In the genomic region with DNA sequence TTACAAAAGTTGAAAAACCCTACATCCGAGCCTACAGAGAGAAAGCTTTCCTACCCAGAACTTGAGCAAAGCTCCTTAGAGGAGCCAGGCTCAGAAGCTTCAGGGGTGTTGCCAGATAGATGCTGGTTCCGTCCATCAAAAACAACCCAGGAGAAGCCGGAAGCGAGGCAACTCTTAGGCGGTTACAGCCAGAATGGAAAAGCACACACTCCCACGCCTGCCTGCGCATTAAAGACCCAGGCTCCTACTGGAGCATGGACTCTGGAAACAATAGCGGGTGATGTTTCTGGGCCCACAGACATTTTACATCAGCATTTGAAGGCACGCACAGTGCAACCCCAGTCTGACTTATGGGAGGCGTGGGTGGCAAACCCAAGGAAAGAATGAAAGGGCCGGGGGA, we compare ENCODE assay signal across 21 mouse cellular contexts. TPM values are rescaled to one million over a fixed set of nuclear protein-coding genes. Genes with fewer than 3 reads are reported as not detected.
DNase-seq lines count a peak whose midpoint lies in the region; ATAC-seq lines count a peak whose summit lies in the region.
"Had no signal": no experiment of that assay in that cellular context is flagged by ENCODE, and none has a peak within 500 bp of the region (broad histone marks: within the 10 kb centered on the region; RNA-seq: fewer than 3 reads in every experiment).

No protein-coding gene starts in this region.

- no peak overlapping the region for H3K4me3 ChIP-seq in kidney, embryonic 14.5 days (ENCODE audit: low read length)
- H3K4me3 ChIP-seq in intestine, embryonic 16.5 days (ENCODE audit: low read length): no peak overlapping the region
- no peak overlapping the region for H3K4me3 ChIP-seq in stomach, embryonic 16.5 days (replicated peaks; ENCODE audit: low read length)
- H3K4me3 ChIP-seq: embryonic facial prominence, embryonic 12.5 days; forebrain, embryonic 13.5 days; hindbrain, embryonic 15.5 days; midbrain, embryonic 15.5 days had no signal

- H3K4me1 ChIP-seq in kidney, embryonic 14.5 days (ENCODE audit: control insufficient read depth, insufficient read depth, low read length): peaks cover 4% of the 10 kb centered on the region; the same call in 1 of the 2 replicates
- peaks cover 7% of the 10 kb centered on the region for H3K4me1 ChIP-seq in intestine, embryonic 16.5 days (ENCODE audit: control insufficient read depth, insufficient read depth, low read length)
- peaks cover 3% of the 10 kb centered on the region; the same call in 1 of the 2 replicates for H3K4me1 ChIP-seq in stomach, embryonic 16.5 days (ENCODE audit: control insufficient read depth, insufficient read depth, low read length)

- no peaks in the 10 kb centered on the region for H3K9me3 ChIP-seq in kidney, embryonic 14.5 days (ENCODE audit: control insufficient read depth, low read length)
- no peaks in the 10 kb centered on the region for H3K9me3 ChIP-seq in intestine, embryonic 16.5 days (ENCODE audit: control insufficient read depth, low read length)
- no peaks in the 10 kb centered on the region for H3K9me3 ChIP-seq in stomach, embryonic 16.5 days (replicated peaks; ENCODE audit: control insufficient read depth, low read length)
- H3K9me3 ChIP-seq: embryonic facial prominence, embryonic 12.5 days; forebrain, embryonic 13.5 days; hindbrain, embryonic 15.5 days; midbrain, embryonic 15.5 days had no signal

- no peak overlapping the region for H3K4me2 ChIP-seq in kidney, embryonic 14.5 days (replicated peaks; ENCODE audit: low read depth, low read length)
- H3K4me2 ChIP-seq in intestine, embryonic 16.5 days (ENCODE audit: low read depth, low read length): no peak overlapping the region
- H3K4me2 ChIP-seq in stomach, embryonic 16.5 days (ENCODE audit: low read depth, low read length): peak overlapping the region; percentile 7; the same call in 1 of the 2 replicates
- H3K4me2 ChIP-seq: embryonic facial prominence, embryonic 12.5 days; forebrain, embryonic 13.5 days; hindbrain, embryonic 15.5 days; midbrain, embryonic 15.5 days had no signal

- H3K27ac ChIP-seq in kidney, embryonic 14.5 days (ENCODE audit: low read depth, low read length): peak overlapping the region; percentile 6; the same call in 1 of the 2 replicates
- H3K27ac ChIP-seq in intestine, embryonic 16.5 days (ENCODE audit: low read length): peak overlapping the region; percentile 52
- peak overlapping the region; percentile 83 for H3K27ac ChIP-seq in stomach, embryonic 16.5 days (ENCODE audit: low read length)
- H3K27ac ChIP-seq: embryonic facial prominence, embryonic 12.5 days; forebrain, embryonic 13.5 days; hindbrain, embryonic 15.5 days; macrophage; midbrain, embryonic 15.5 days had no signal

- no peak for DNase-seq in kidney, adult 18-20 months
- DNase-seq in lung, postnatal 10 days: peak; percentile 25
- no peak for DNase-seq in lung, postnatal 14 days
- no peak for DNase-seq in left cerebral cortex, postnatal 10 days (ENCODE audit: extremely low spot score in 1 of 2, low spot score in 2 of 2)
- DNase-seq: adrenal gland, postnatal 36 days; cerebellum, postnatal 25 days; gastrocnemius, postnatal 14 days; layer of hippocampus, adult 9-11 months; left cerebral cortex, postnatal 4 days; thymus, adult 2 months had no signal

- no peaks in the 10 kb centered on the region for H3K27me3 ChIP-seq in kidney, embryonic 14.5 days (ENCODE audit: control insufficient read depth, insufficient read depth, low read length)
- no peaks in the 10 kb centered on the region for H3K27me3 ChIP-seq in intestine, embryonic 16.5 days (replicated peaks; ENCODE audit: control insufficient read depth, insufficient read depth, low read length)
- no peaks in the 10 kb centered on the region for H3K27me3 ChIP-seq in stomach, embryonic 16.5 days (ENCODE audit: control insufficient read depth, insufficient read depth, low read length)
- H3K27me3 ChIP-seq: embryonic facial prominence, embryonic 12.5 days; hindbrain, embryonic 15.5 days; midbrain, embryonic 15.5 days; Patski had no signal

- intact Hi-C loops in left cerebral cortex, postnatal 10 days (cut with DNase I): no loop called here

- H3K36me3 ChIP-seq in kidney, embryonic 14.5 days (ENCODE audit: control insufficient read depth, insufficient read depth, low read length): no peaks in the 10 kb centered on the region
- H3K36me3 ChIP-seq in intestine, embryonic 16.5 days (ENCODE audit: control insufficient read depth, insufficient read depth, low read length): no peaks in the 10 kb centered on the region
- H3K36me3 ChIP-seq in stomach, embryonic 16.5 days (ENCODE audit: control insufficient read depth, insufficient read depth, low read length): no peaks in the 10 kb centered on the region
- H3K36me3 ChIP-seq: embryonic facial prominence, embryonic 12.5 days; hindbrain, embryonic 15.5 days; midbrain, embryonic 15.5 days had no signal

- ATAC-seq in kidney, embryonic 14.5 days (ENCODE audit: low FRiP score, low TSS enrichment): no peak
- ATAC-seq in intestine, embryonic 16.5 days: no peak
- no peak for ATAC-seq in stomach, embryonic 16.5 days (ENCODE audit: insufficient read depth, low FRiP score)
- no peak for ATAC-seq in activated CD4-positive, CD25-positive, alpha-beta regulatory T cell, adult 4 months
- ATAC-seq: forebrain, embryonic 13.5 days; midbrain, embryonic 15.5 days; Patski had no signal

- 72% methylated on average over 11 of the region's 11 CpGs for WGBS in kidney, embryonic 14.5 days
- 77% methylated on average over 11 of the region's 11 CpGs for WGBS in intestine, embryonic 16.5 days
- 77% methylated on average over 11 of the region's 11 CpGs for whole genome bisulfite sequencing in stomach, embryonic 16.5 days

- no peak overlapping the region for H3K9ac ChIP-seq in kidney, embryonic 14.5 days (ENCODE audit: low read depth, low read length)
- H3K9ac ChIP-seq in intestine, embryonic 16.5 days (ENCODE audit: low read depth, low read length): no peak overlapping the region
- no peak overlapping the region for H3K9ac ChIP-seq in stomach, embryonic 16.5 days (ENCODE audit: low read length)
- H3K9ac ChIP-seq: embryonic facial prominence, embryonic 12.5 days; forebrain, embryonic 13.5 days; hindbrain, embryonic 15.5 days; midbrain, embryonic 15.5 days had no signal

RNA-seq across cellular contexts. Expression of gene Tlr5, which starts 32.2 kb away (rescaled TPM):
- 1.1 TPM in 2 replicates for polyA plus RNA-seq in kidney, embryonic 14.5 days (2014; fragmentation: Nextera tagmentation; extraction: Ambion mirVana)
- polyA plus RNA-seq in intestine, embryonic 16.5 days (2015; fragmentation: Nextera tagmentation; extraction: Ambion mirVana): 4.6 and 4.8 TPM in 2 replicates
- polyA plus RNA-seq in stomach, embryonic 16.5 days (2015; fragmentation: Nextera tagmentation; extraction: Ambion mirVana): 2.5 and 4.0 TPM in 2 replicates
- under 1 TPM in 1 of 2 experiments, not detected in 1; 0.27 TPM for polyA plus RNA-seq in activated CD4-positive, CD25-positive, alpha-beta regulatory T cell, adult 4 months (2017; shearing (Covaris generic))
- total RNA-seq in left cerebral cortex, postnatal 10 days (2021): under 1 TPM; 0.34 to 0.45 TPM
- total RNA-seq: CH12.LX had no signal
- polyA plus RNA-seq: Patski had no signal

Comparison
In these comparisons a context has a peak if more than half of its experiments do, and no peak if none do; other contexts are left out.
1. H3K27ac ChIP-seq: peak in every context shown above with its lines; median percentile 83 in stomach, embryonic 16.5 days; 52 in intestine, embryonic 16.5 days; 6 in kidney, embryonic 14.5 days.